Mouse (Mus musculus) stomach, embryonic 14.5 days (tissue): ENCODE results near the gene Twf2. TPM values are rescaled to one million over a fixed set of nuclear protein-coding genes. Genes with fewer than 3 reads are reported as not detected.
"Not testable (repeated sequence)": the region's sequence is repeated elsewhere in the genome, so short reads cannot be mapped to it uniquely, and the experiment has no call there.

Experiments used
- ATAC-seq: fragments of 200-750 bp; cut with Nextera tagmentation; 2 replicates; pipeline ENCODE4 v1.8.0; 2017; ENCODE audit warnings: low read depth, moderate TSS enrichment; ENCODE audit not compliant: insufficient number of reproducible peaks, insufficient read depth, low FRiP score
- H3K27ac ChIP-seq: fragments of 300-500 bp; sonication (generic); 2 replicates; pipeline ENCODE4 v1.5.1; 2014; ENCODE audit warnings: mild to moderate bottlenecking, low read length, moderate library complexity, mixed read lengths
- H3K27me3 ChIP-seq: fragments of 300-500 bp; sonication (generic); 2 replicates; pipeline ENCODE4 v1.6.1; 2014; ENCODE audit warnings: low read length, control low read depth, mixed read lengths; ENCODE audit not compliant: control insufficient read depth, insufficient read depth
- H3K36me3 ChIP-seq: fragments of 300-500 bp; sonication (generic); 2 replicates; pipeline ENCODE4 v1.6.1; 2014; ENCODE audit warnings: mild to moderate bottlenecking, control low read depth, low read length, moderate library complexity, mixed read lengths; ENCODE audit not compliant: control insufficient read depth, insufficient read depth
- H3K4me1 ChIP-seq: fragments of 300-500 bp; sonication (generic); 2 replicates; pipeline ENCODE4 v1.6.1; 2014; ENCODE audit warnings: low read length, control low read depth, mixed read lengths; ENCODE audit not compliant: control insufficient read depth, insufficient read depth
- H3K4me2 ChIP-seq: fragments of 300-500 bp; sonication (generic); replicated peaks from 2 replicates; pipeline ENCODE4 v1.6.1; 2014; ENCODE audit warnings: low read depth, low read length, control low read depth
- H3K4me3 ChIP-seq: fragments of 300-500 bp; sonication (generic); 2 replicates; pipeline ENCODE4 v1.5.1; 2014; ENCODE audit warnings: low read depth, low read length, control low read depth
- H3K9ac ChIP-seq: fragments of 300-500 bp; sonication (generic); replicated peaks from 2 replicates; pipeline ENCODE4 v1.6.1; 2014; ENCODE audit warnings: low read depth, mild to moderate bottlenecking, control low read depth, low read length, moderate library complexity, mixed read lengths
- H3K9me3 ChIP-seq: fragments of 300-500 bp; sonication (generic); 2 replicates; pipeline ENCODE4 v1.6.1; 2016; ENCODE audit warnings: low read depth, low read length, control low read depth; ENCODE audit not compliant: control insufficient read depth
- WGBS: fragments of 180-500 bp; shearing (Covaris S2); extraction: QIAGEN DNeasy Blood & Tissue Kit; methylation state at CpG from one replicate; pipeline ENCODE4 v1.1.7; 2014; 5-methylcytosine and 5-hydroxymethylcytosine counted together
- polyA plus RNA-seq: library from polyadenylated mRNA; unstranded; fragments of >200 nt; fragmentation: Nextera tagmentation; extraction: Ambion mirVana; gene quantifications from 2 replicates; pipeline ENCODE4 v1.2.1, GENCODE M21; 2014

The Twf2 gene
- polyA plus RNA-seq, 1 experiment from 2014 or later: 69.3 TPM

GRCm38 (mm10) chr9:106160426-106160825, 42.5 kb upstream of the Twf2 start:
- H3K4me1 ChIP-seq: no peaks in the 10 kb centered on the region
- peak overlapping the region; percentile 56 for H3K4me2 ChIP-seq
- H3K27me3 ChIP-seq: no peaks in the 10 kb centered on the region
- peak overlapping the region; percentile 31 for H3K9ac ChIP-seq
- no peak for ATAC-seq
- 42% methylated on average over 5 of the region's 5 CpGs for WGBS
- H3K36me3 ChIP-seq: no peaks in the 10 kb centered on the region
- H3K27ac ChIP-seq: peak overlapping the region; percentile 93; the same call in 1 of the 2 replicates
- H3K9me3 ChIP-seq: no peaks in the 10 kb centered on the region
- H3K4me3 ChIP-seq: peak overlapping the region; percentile 47

- H3K4me1 ChIP-seq: no peaks in the 10 kb centered on the region
- no peak overlapping the region for H3K27ac ChIP-seq
- H3K27me3 ChIP-seq: no peaks in the 10 kb centered on the region
- 76% methylated on average over 2 of the region's 2 CpGs for WGBS
- H3K9ac ChIP-seq: no peak overlapping the region
- no peak overlapping the region for H3K4me2 ChIP-seq
- H3K36me3 ChIP-seq: no peaks in the 10 kb centered on the region
- H3K9me3 ChIP-seq: no peaks in the 10 kb centered on the region
- no peak overlapping the region for H3K4me3 ChIP-seq
- ATAC-seq: no peak
Observed at GRCm38 (mm10) chr9:106166709-106167108, 36.2 kb upstream of the Twf2 start.

- ATAC-seq: no peak
- 69% methylated on average over 3 of the region's 3 CpGs for WGBS
- H3K4me3 ChIP-seq: no peak overlapping the region
Observed at GRCm38 (mm10) chr9:106167241-106167640, 35.7 kb upstream of the Twf2 start.

GRCm38 (mm10) chr9:106167703-106168102, 35.2 kb upstream of the Twf2 start:
- WGBS: 47% methylated on average over 1 of the region's 1 CpGs
- no peak overlapping the region for H3K4me3 ChIP-seq
- no peak overlapping the region for H3K4me2 ChIP-seq
- H3K9me3 ChIP-seq: no peaks in the 10 kb centered on the region
- no peak overlapping the region for H3K9ac ChIP-seq
- no peaks in the 10 kb centered on the region for H3K4me1 ChIP-seq
- no peaks in the 10 kb centered on the region for H3K36me3 ChIP-seq
- H3K27ac ChIP-seq: no peak overlapping the region
- H3K27me3 ChIP-seq: no peaks in the 10 kb centered on the region
- ATAC-seq: no peak

More at GRCm38 (mm10) chr9:106167241-106167640, 35.7 kb upstream of the Twf2 start:
- Histone ChIP-seq H3K9ac (no peak overlapping the region), H3K36me3 (no peaks in the 10 kb centered on the region), H3K4me2 (no peak overlapping the region), H3K4me1 (no peaks in the 10 kb centered on the region), H3K27ac (no peak overlapping the region), H3K27me3 (no peaks in the 10 kb centered on the region), H3K9me3 (no peaks in the 10 kb centered on the region)

GRCm38 (mm10) chr9:106169006-106169405, 33.9 kb upstream of the Twf2 start:
- ATAC-seq, H3K4me2 ChIP-seq, H3K27ac ChIP-seq, H3K9me3 ChIP-seq, H3K27me3 ChIP-seq, H3K36me3 ChIP-seq, H3K9ac ChIP-seq, H3K4me3 ChIP-seq: not testable (repeated sequence)
- H3K4me1 ChIP-seq: peaks cover 12% of the 10 kb centered on the region; the same call in 1 of the 2 replicates
- WGBS: 92% methylated on average over 1 of the region's 1 CpGs

- Histone ChIP-seq H3K27ac (no peak overlapping the region), H3K9me3 (no peaks in the 10 kb centered on the region), H3K4me3 (peak overlapping the region; percentile 97; the same call in 1 of the 2 replicates), H3K36me3 (no peaks in the 10 kb centered on the region), H3K4me2 (peak overlapping the region; percentile 78), H3K27me3 (no peaks in the 10 kb centered on the region), H3K9ac (no peak overlapping the region), H3K4me1 (peaks cover 15% of the 10 kb centered on the region; the same call in 1 of the 2 replicates)
- no peak for ATAC-seq
- 27% methylated on average over 6 of the region's 6 CpGs for WGBS
Observed at GRCm38 (mm10) chr9:106169917-106170316, 33.0 kb upstream of the Twf2 start.

- Histone ChIP-seq H3K27me3 (no peaks in the 10 kb centered on the region), H3K4me1 (peaks cover 15% of the 10 kb centered on the region; the same call in 1 of the 2 replicates), H3K4me2 (peak within 1 kb of the TSS; percentile 78), H3K27ac (peak within 1 kb of the TSS; percentile 95), H3K4me3 (peak within 1 kb of the TSS; percentile 97), H3K36me3 (no peaks in the 10 kb centered on the region), H3K9me3 (no peaks in the 10 kb centered on the region), H3K9ac (peak within 1 kb of the TSS; percentile 95)
- peak; percentile 93 for ATAC-seq
- under 1% methylated on average over 77 of the region's 81 CpGs for WGBS
Observed at GRCm38 (mm10) chr9:106170556-106171345, 32.2 kb upstream of the Twf2 start, which contains the start of gene Wdr82. Gene Wdr82 (plus strand): TSS chr9:106170928.

GRCm38 (mm10) chr9:106171346-106172158, 31.4 kb upstream of the Twf2 start:
- peak; percentile 58 for ATAC-seq
- 0% methylated on average over 30 of the region's 30 CpGs for WGBS
- peak overlapping the region; percentile 97 for H3K4me3 ChIP-seq
- H3K27ac ChIP-seq: peak overlapping the region; percentile 95
- no peaks in the 10 kb centered on the region for H3K36me3 ChIP-seq
- no peaks in the 10 kb centered on the region for H3K9me3 ChIP-seq
- peak overlapping the region; percentile 58 for H3K4me2 ChIP-seq
- no peaks in the 10 kb centered on the region for H3K27me3 ChIP-seq
- peak overlapping the region; percentile 95 for H3K9ac ChIP-seq
- peaks cover 15% of the 10 kb centered on the region; the same call in 1 of the 2 replicates for H3K4me1 ChIP-seq
